Mouse (Mus musculus): ENCODE measurements around the gene Pxdn.

Pxdn gene

GRCm38 (mm10) chr12:29937308-29937707, at the start of gene Pxdn:
TSS of gene Pxdn (plus strand) at chr12:29937608.
- no peak for DNase-seq (ENCODE audit: low spot score)

GRCm38 (mm10) chr12:29894669-29895068, 42.7 kb upstream of the Pxdn start:
- no peak for DNase-seq (ENCODE audit: low spot score)

GRCm38 (mm10) chr12:29897533-29898085, 39.8 kb upstream of the Pxdn start:
- DNase-seq (ENCODE audit: low spot score): no peak

- no peak for DNase-seq (ENCODE audit: low spot score)
Measured at GRCm38 (mm10) chr12:29904101-29904874, 33.1 kb upstream of the Pxdn start.

GRCm38 (mm10) chr12:29907056-29907455, 30.4 kb upstream of the Pxdn start:
- no peak for DNase-seq (ENCODE audit: low spot score)

- DNase-seq (ENCODE audit: low spot score): no peak
Measured at GRCm38 (mm10) chr12:29916139-29916538, 21.3 kb upstream of the Pxdn start.

GRCm38 (mm10) chr12:29916807-29917206, 20.6 kb upstream of the Pxdn start:
- DNase-seq (ENCODE audit: low spot score): no peak

GRCm38 (mm10) chr12:29920298-29920697, 17.1 kb upstream of the Pxdn start:
- no peak for DNase-seq (ENCODE audit: low spot score)

- DNase-seq (ENCODE audit: low spot score): no peak
Measured at GRCm38 (mm10) chr12:29921481-29921880, 15.9 kb upstream of the Pxdn start.

GRCm38 (mm10) chr12:29926896-29927295, 10.5 kb upstream of the Pxdn start:
- DNase-seq (ENCODE audit: low spot score): no peak

GRCm38 (mm10) chr12:29930591-29930990, 6.8 kb upstream of the Pxdn start:
- no peak for DNase-seq (ENCODE audit: low spot score)

GRCm38 (mm10) chr12:29932951-29933350, 4.5 kb upstream of the Pxdn start:
- no peak for DNase-seq (ENCODE audit: low spot score)

GRCm38 (mm10) chr12:29933501-29933900, 3.9 kb upstream of the Pxdn start:
- DNase-seq (ENCODE audit: low spot score): no peak

- peak; percentile 63 for DNase-seq (ENCODE audit: low spot score)
Measured at GRCm38 (mm10) chr12:29934120-29934581, 3.3 kb upstream of the Pxdn start.

GRCm38 (mm10) chr12:29937851-29938375, 505 bp downstream of the Pxdn start:
- no peak for DNase-seq (ENCODE audit: low spot score)

- DNase-seq (ENCODE audit: low spot score): no peak
Measured at GRCm38 (mm10) chr12:29938376-29939041, 1.1 kb downstream of the Pxdn start.

- DNase-seq (ENCODE audit: low spot score): no peak
Measured at GRCm38 (mm10) chr12:29939261-29939671, 1.9 kb downstream of the Pxdn start.

- no peak for DNase-seq (ENCODE audit: low spot score)
Measured at GRCm38 (mm10) chr12:29942435-29942834, 5.0 kb downstream of the Pxdn start.

- DNase-seq (ENCODE audit: low spot score): no peak
Measured at GRCm38 (mm10) chr12:29944650-29945049, 7.2 kb downstream of the Pxdn start.

GRCm38 (mm10) chr12:29945182-29945743, 7.9 kb downstream of the Pxdn start:
- DNase-seq (ENCODE audit: low spot score): no peak

- DNase-seq (ENCODE audit: low spot score): no peak
Measured at GRCm38 (mm10) chr12:29951043-29951442, 13.6 kb downstream of the Pxdn start.

GRCm38 (mm10) chr12:29951485-29951884, 14.1 kb downstream of the Pxdn start:
- no peak for DNase-seq (ENCODE audit: low spot score)

GRCm38 (mm10) chr12:29952102-29952501, 14.7 kb downstream of the Pxdn start:
- DNase-seq (ENCODE audit: low spot score): no peak
